Comparison of ENCODE assay signal across 28 mouse cellular contexts in genomic region chr6:118866889-118867288, GRCm38 (mm10).
A peak's percentile ranks its signal among the peaks of the same experiment; 100 is the strongest.
DNase-seq lines count a peak whose midpoint lies in the region; ATAC-seq and TF ChIP-seq lines count a peak whose summit lies in the region.
"Had no signal": no experiment of that assay in that cellular context is flagged by ENCODE, and none has a peak within 500 bp of the region (broad histone marks: within the 10 kb centered on the region; RNA-seq: fewer than 3 reads in every experiment).

No protein-coding gene starts in this region.

- H3K36me3 ChIP-seq in heart, embryonic 15.5 days, result no peaks in the 10 kb centered on the region
- no peaks in the 10 kb centered on the region for H3K36me3 ChIP-seq in heart, embryonic 12.5 days
- no peaks in the 10 kb centered on the region for H3K36me3 ChIP-seq in thymus, adult 2 months (ENCODE audit: control insufficient read depth, insufficient read depth, low read length)
- H3K36me3 ChIP-seq: embryonic facial prominence, embryonic 10.5 days; embryonic facial prominence, embryonic 15.5 days; hindbrain, embryonic 13.5 days; midbrain, embryonic 13.5 days; stomach, embryonic 15.5 days had no signal

- H3K9ac ChIP-seq in heart, embryonic 15.5 days, result no peak overlapping the region
- no peak overlapping the region for H3K9ac ChIP-seq in heart, embryonic 12.5 days
- H3K9ac ChIP-seq: embryonic facial prominence, embryonic 15.5 days; forebrain, embryonic 13.5 days; hindbrain, embryonic 13.5 days; liver, embryonic 14.5 days; midbrain, embryonic 13.5 days; stomach, embryonic 15.5 days had no signal

- no peak overlapping the region for H3K4me2 ChIP-seq in heart, embryonic 15.5 days
- no peak overlapping the region for H3K4me2 ChIP-seq in heart, embryonic 12.5 days
- H3K4me2 ChIP-seq: embryonic facial prominence, embryonic 15.5 days; forebrain, embryonic 13.5 days; hindbrain, embryonic 13.5 days; midbrain, embryonic 13.5 days; stomach, embryonic 15.5 days had no signal

- no peak overlapping the region for H3K4me3 ChIP-seq in heart, embryonic 15.5 days
- no peak overlapping the region for H3K4me3 ChIP-seq in heart, embryonic 12.5 days
- no peak overlapping the region for H3K4me3 ChIP-seq in left cerebral cortex, adult 2 months
- H3K4me3 ChIP-seq in thymus, adult 2 months (ENCODE audit: control insufficient read depth, insufficient read depth, low read length), result no peak overlapping the region
- H3K4me3 ChIP-seq: embryonic facial prominence, embryonic 10.5 days; embryonic facial prominence, embryonic 15.5 days; forebrain, embryonic 13.5 days; hindbrain, embryonic 13.5 days; midbrain, embryonic 13.5 days; stomach, embryonic 15.5 days had no signal

- TF ChIP-seq CTCF in left cerebral cortex, adult 2 months (IDR thresholded peaks at IDR 0.05), result no peak
- TF ChIP-seq CTCF in thymus, adult 2 months (IDR thresholded peaks at IDR 0.05; ENCODE audit: borderline replicate concordance, control insufficient read depth, extremely low read depth, insufficient read depth, low read length, poor library complexity), result no peak

- ATAC-seq in heart, embryonic 15.5 days (replicated peaks; ENCODE audit: insufficient number of reproducible peaks, insufficient read depth, low FRiP score, low read depth), result no peak; the same call in 1 of the 2 replicates
- ATAC-seq in heart, embryonic 12.5 days (ENCODE audit: insufficient number of reproducible peaks, low FRiP score), result no peak
- ATAC-seq: CD4-positive, CD25-positive, alpha-beta regulatory T cell, adult 4 months; forebrain, embryonic 13.5 days; intestine, embryonic 16.5 days; midbrain, embryonic 13.5 days had no signal

- WGBS in heart, embryonic 15.5 days, result 55% methylated on average over 3 of the region's 3 CpGs
- WGBS in heart, embryonic 12.5 days, result 56% methylated on average over 3 of the region's 3 CpGs
- WGBS in thymus, adult 2 months, result 84% methylated on average over 3 of the region's 3 CpGs

- DNase-seq in gastrocnemius, adult 18-20 months (ENCODE audit: low spot score), result peak; percentile 16
- DNase-seq in gastrocnemius, postnatal 25 days, result no peak
- DNase-seq in left cerebral cortex, adult 2 months (ENCODE audit: extremely low spot score in 1 of 2, low spot score in 2 of 2), result no peak
- DNase-seq in left cerebral cortex, postnatal 36 days (ENCODE audit: low spot score in 2 of 2), result no peak
- DNase-seq in thymus, adult 2 months, result no peak
- DNase-seq: adrenal gland, postnatal 14 days; gastrocnemius, postnatal 10 days; heart, postnatal 36 days; kidney, adult 8-10 months; kidney, postnatal 4 days; liver; lung, adult 2 months; lung, postnatal 10 days; right cerebral cortex, postnatal 25 days; thymus, postnatal 14 days had no signal

- H3K9me3 ChIP-seq in heart, embryonic 15.5 days (replicated peaks), result no peaks in the 10 kb centered on the region
- no peaks in the 10 kb centered on the region for H3K9me3 ChIP-seq in heart, embryonic 12.5 days (replicated peaks)
- H3K9me3 ChIP-seq: embryonic facial prominence, embryonic 10.5 days; embryonic facial prominence, embryonic 15.5 days; forebrain, embryonic 13.5 days; hindbrain, embryonic 13.5 days; midbrain, embryonic 13.5 days; stomach, embryonic 15.5 days had no signal

- no peak for TF ChIP-seq POLR2A in thymus, adult 2 months (IDR thresholded peaks at IDR 0.05; ENCODE audit: control insufficient read depth, extremely low read depth, insufficient read depth, low read length, poor library complexity)

- H3K27me3 ChIP-seq in heart, embryonic 15.5 days, result no peaks in the 10 kb centered on the region
- H3K27me3 ChIP-seq in heart, embryonic 12.5 days (replicated peaks), result no peaks in the 10 kb centered on the region
- no peaks in the 10 kb centered on the region for H3K27me3 ChIP-seq in thymus, adult 2 months (ENCODE audit: control insufficient read depth, insufficient read depth, low read length)
- H3K27me3 ChIP-seq: embryonic facial prominence, embryonic 15.5 days; forebrain, embryonic 13.5 days; hindbrain, embryonic 13.5 days; midbrain, embryonic 13.5 days; stomach, embryonic 15.5 days had no signal

- H3K27ac ChIP-seq in heart, embryonic 15.5 days, result peak overlapping the region; percentile 34
- H3K27ac ChIP-seq in heart, embryonic 12.5 days (ENCODE audit: poor library complexity, severe bottlenecking), result no peak overlapping the region
- peak overlapping the region; percentile 41 for H3K27ac ChIP-seq in left cerebral cortex, adult 2 months
- no peak overlapping the region for H3K27ac ChIP-seq in thymus, adult 2 months (ENCODE audit: control insufficient read depth, insufficient read depth, low read length)
- H3K27ac ChIP-seq: embryonic facial prominence, embryonic 15.5 days; forebrain, embryonic 13.5 days; hindbrain, embryonic 13.5 days; kidney, postnatal 0 days; liver, embryonic 14.5 days; macrophage; midbrain, embryonic 13.5 days; stomach, embryonic 15.5 days had no signal

- intact Hi-C loops in left cerebral cortex, adult 2 months (cut with DNase I), result no loop called here
- intact Hi-C loops in left cerebral cortex, postnatal 36 days (cut with DNase I), result no loop called here

- peaks cover 61% of the 10 kb centered on the region for H3K4me1 ChIP-seq in heart, embryonic 15.5 days (replicated peaks)
- H3K4me1 ChIP-seq in heart, embryonic 12.5 days (replicated peaks), result peaks cover 75% of the 10 kb centered on the region
- no peaks in the 10 kb centered on the region for H3K4me1 ChIP-seq in thymus, adult 2 months (replicated peaks; ENCODE audit: control insufficient read depth, insufficient read depth, low read length)
- H3K4me1 ChIP-seq: stomach, embryonic 15.5 days had no signal

Comparison
In these comparisons a context has a peak if more than half of its experiments do, and no peak if none do; other contexts are left out.
1. H3K27ac ChIP-seq: peak in heart, embryonic 15.5 days (single experiment) and left cerebral cortex, adult 2 months (single experiment); none in heart, embryonic 12.5 days (single experiment) and thymus, adult 2 months (single experiment).